Mouse (Mus musculus) skeletal muscle tissue, adult 2 months (tissue): ENCODE measurements at regions not wholly inside any gene's neighbourhood (a gene's known extent, or its start where the extent isn't known, plus 50 kb on each side); places are given as distances from the start of the nearest gene placed in this dataset.

Experiments
- DNase-seq: peaks from one replicate; pipeline ENCODE4 v3.0.0-alpha.2; 2012; ENCODE audit warnings: low read depth, low spot score

DNA sequence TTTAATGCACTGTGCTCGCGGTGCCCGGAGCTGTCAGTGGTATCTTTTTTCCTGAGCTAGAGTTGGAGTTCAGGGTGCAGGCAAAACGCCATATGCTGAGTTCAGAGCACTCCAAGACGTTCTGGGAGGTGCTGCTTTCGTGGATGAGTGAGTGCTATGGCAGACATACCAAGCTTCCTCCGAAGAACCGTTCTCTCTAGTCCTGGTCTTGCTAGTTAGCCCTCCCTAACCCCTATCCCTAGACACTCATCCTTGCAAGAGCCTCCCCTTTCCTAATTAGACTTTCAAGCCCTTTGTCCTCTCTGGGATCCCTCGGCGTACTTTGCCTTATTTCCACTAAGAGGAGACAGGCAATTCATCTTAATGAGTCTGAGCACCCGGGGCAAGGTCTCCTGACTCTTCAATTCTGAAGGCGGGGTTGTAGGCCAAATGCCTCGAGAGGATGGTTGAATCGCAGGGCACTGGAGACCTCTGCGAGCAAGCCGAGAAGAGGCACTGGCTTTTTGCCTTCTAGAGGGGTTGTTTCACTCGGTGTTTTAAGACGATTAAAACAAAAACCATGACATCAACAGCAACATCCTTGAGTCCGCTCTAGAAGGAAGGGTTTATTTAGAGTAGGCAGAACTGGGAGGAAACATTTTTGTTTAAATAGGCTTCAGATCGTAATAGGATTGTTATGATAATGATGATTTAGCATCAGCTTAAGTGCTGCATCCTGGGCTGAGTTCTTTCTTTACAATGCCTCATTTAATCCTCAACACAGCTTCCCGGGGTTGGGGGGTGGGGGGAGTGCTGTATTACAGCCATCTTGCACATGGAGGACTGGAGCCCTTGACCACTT, 243.6 kb downstream of the Ndfip2 start:
- DNase-seq, result no peak

DNA sequence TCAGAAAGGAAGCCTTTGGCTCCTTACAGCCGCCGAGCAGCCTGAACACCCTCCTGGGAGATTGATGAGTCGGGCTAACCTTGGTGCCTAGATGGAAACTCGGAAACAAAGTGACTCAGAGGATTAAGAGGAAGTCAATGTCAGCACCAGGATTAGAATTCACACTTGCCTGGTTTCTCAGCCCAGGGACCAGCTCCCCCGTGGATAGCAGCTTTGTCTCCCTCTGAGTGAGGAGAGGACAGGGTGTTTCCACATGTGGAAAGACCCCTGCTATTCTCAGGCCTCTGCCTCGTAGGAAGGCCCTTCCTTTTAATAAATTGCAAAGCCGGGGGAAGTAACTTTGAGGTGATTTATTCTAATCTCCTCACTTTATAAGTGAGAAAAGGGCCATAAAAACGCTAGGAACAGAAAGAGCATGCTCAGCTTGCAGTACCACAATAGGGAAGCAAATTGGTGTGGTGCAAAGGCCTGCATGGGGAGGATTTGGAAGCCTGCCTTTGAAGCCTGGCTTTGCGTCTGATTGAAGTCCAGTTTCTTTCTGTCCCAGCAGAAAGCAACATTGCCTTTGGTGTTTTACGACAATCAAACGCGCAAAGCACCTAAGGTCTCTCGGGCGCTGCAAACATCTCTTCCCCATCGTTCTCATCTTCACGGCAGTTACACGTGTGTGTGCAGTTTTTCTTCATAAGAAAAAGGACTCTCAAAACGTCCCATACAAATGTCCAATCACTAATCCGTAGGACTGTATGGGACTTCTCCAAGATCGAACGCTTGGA, 242.8 kb downstream of the Ndfip2 start:
- no peak for DNase-seq

DNA sequence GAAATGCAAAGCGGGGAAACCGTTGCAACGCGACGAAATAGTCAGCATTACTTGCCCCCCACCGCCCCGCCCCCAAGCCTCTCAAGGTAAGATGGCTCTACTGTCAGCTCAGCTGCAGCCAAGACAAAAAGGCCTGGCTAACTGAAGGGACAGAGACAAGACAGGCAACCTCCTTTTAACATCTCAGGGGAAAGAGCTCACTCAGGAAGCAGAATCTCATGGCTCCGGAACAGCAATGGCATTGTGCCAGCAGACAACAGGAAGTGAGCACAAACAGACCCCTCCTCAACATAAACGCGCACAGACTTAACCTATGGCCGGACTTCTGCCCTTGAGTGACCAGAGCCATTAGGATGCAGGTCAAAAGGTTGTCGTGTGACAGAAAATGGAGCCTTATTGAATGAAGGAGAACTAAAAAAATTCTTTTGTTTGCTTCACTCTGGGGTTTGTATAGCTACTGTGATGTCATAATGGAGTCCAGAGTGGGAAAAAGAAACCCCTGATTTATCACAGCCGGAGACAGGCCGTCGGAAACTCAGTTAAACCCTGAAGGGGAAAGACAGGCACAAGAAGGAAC, 241.0 kb downstream of the Ndfip2 start:
- DNase-seq, result no peak

DNA sequence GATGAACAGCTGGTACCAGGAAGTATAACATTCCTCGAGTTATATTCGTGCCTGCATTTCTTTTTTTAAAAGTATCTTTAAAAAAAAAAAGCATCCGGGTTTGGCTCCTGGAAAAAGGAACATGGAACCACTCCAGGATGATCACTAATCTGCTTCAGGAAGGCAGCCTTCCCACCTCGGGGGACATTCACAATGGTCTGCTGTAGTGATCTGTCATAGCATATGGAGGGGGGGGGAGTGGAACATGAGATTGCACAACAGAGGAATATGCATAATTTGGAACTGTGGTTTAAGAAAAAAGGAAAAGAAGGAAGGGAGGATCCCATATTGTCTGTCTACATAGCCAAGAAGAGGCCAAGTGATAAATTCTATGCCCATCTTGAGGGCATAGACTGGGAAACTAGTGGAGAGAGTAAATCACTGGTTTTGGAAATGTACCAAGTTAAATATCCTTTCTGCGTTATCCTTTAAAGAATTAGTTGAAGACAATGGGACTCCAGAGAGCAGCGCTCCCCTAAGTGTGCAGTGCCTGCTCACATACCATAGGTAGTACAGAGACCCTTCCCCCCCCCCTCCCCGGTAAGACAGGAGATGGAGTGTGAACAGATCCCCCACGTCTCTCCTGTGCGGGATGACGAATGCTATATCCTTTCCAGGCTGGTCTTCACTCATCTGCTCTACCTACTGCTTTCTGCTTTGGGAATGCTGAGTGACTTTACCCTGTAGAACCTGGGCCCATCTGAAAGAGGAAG, 240.0 kb downstream of the Ndfip2 start:
- no peak for DNase-seq

DNA sequence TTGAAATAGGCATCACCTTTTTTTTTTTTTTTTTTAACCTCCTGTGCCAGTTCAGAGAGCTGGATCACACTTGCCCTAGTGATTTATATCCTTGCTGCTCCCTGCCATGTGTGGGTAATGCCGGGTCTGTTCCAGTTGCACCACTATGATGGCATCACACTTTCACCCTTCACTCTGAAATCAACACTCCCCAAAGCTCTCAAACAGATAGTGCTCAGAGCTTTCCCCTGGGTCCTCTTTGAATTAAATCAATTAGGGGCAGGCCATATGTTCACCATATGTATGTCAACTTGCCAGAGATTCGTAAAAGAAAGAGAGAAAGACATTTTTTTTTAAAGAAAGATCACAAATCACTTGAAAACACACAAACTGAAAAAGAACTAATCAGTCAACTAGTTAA, 236.8 kb downstream of the Ndfip2 start:
- no peak for DNase-seq

DNA sequence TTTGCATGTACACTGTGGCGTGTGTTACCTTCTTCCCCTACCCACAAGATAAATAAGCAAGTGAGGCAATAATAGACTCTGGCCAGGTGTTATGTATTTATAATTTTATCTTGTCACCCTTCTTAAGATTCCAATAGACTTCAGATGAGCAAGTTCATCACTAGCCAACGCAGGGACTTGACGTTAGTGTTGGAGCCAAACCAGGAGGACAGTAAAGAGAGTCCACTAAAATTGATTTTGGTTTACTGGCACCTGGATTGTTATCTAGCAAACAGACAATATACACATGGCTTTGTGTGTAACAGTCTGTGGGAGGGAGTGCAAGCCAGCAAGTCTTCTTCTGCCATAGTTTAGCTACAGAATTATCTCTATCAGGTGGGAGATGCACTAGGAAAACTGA, 236.0 kb downstream of the Ndfip2 start:
- no peak for DNase-seq

DNA sequence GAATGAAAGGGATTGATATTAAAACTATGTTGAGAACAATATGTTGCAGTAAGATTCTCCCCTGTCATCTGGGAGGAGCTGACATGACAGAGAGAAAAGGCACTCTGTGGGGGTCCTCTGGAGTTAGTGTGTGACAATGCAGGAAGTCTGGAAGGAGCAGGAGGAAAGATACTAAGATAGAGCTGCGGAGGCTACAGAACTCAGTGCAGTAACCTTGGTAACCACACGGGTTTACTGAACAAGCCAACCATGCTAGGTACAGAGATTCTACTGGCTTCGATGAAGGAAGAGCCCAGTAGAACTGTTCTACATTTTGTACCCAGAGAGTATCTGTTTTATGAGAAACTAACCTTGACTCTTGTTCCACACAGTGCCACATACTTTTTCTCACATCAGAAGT, 231.8 kb downstream of the Ndfip2 start:
- DNase-seq, result no peak

DNA sequence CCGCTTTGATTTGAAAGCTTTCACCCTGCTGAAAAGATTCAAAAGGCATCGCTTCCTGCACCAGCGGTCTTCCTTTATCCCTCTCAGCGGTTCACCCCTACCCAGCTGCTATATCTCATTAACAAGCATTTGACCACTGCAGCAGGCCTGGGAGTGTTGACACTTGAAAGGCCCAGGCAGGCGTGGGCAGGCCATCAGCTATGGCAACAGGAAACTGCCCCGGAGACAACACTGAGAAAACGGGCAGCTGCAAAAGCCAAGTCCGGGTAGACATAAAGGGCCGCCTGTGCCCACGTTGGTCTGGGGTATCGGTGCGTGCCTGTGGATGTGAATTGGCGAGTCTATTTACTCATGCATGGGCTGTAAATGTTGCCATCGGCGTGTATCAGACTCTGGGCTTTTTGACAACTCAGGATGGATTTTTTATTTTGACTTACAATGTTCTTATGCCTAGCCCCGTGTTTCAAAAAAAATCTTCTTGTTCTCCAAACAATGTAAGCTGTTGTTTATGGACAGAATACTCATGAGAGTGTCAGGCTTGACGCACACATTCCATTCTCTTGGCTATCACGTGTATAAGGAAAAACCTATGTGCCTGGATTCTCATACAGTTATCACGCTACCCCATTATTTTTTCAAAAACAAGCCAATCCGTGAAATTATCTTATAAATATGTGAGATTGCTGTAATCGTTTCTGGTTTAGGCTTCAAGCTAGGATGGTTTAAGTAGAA, 225.1 kb downstream of the Ndfip2 start:
- no peak for DNase-seq

DNA sequence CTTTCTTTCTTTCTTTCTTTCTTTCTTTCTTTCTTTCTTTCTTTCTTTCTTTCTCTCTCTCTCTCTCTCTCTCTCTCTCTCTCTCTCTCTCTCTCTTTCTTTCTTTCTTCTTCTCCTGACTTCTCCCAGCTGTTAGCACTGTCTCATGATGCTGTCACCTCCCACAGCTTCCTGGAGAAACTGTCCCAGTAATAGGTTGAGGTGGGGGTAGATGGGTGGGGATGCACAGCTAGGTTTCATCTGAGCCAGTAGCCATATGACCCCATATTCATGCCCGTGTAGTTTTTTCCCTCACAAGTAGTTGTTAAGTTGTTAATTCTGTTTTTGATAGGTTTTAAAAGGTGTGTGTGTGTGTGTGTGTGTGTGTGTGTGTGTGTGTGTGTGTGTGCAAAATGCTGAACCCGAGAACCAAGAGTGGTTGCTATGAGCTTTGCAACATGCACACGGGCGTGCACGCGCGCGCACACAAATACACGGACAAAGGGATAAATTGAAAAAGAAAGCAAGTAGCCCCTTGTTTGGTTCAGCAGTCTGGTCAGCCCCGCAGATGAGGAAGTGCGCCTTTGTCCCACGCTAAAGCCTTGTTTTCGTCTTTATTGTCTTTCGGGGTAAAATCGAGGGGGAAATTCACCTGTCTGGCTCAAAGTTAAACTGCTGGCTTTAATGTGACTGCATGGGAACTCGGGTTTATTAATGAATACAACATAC, 224.4 kb downstream of the Ndfip2 start:
- DNase-seq, result no peak

DNA sequence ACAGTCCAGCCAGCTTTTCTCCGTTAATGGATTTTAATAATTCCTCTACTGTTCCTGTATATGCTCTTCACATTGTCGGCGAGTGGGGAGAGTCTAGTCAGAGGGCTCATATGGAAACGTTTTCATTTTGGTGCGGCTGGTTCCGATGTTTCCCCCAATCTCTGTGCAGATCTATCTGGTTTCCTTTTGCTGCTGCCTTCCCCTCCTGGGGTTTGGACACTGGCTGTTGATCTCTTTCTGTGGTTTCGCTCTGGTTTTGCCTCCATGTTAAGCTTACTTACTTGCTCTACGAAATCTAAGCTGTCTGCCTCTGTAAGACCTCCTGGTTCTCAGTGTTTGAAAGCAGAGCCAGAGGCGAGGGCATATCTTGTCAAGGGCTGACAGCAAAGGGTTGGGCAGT, 221.7 kb downstream of the Ndfip2 start:
- no peak for DNase-seq

DNA sequence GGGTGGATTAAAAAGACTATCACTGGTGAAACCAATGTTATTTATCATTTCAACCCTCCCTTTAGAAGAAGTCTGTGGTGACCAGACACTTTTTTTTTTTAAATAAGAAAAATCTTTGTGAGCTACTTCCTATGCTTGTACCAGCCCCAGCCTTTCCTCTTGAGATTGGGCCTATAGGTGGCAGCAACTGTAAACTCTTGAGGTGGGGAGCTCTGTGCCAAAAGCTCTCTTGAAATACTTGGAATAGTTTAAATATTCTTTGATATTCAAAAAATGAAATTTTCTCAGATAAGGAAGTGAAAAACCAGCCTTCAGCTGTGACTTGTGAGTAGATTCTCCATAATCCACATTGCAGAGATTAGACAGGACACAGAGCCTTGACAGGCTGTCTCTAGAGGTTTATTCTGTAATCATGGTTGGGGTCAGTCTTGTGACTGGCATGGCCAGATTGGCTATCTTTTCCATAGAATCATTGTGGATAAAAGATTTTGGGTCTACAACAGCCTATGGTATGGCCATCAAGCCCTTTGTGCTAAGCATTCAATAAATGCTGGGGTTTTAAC, 216.7 kb downstream of the Ndfip2 start:
- no peak for DNase-seq

DNA sequence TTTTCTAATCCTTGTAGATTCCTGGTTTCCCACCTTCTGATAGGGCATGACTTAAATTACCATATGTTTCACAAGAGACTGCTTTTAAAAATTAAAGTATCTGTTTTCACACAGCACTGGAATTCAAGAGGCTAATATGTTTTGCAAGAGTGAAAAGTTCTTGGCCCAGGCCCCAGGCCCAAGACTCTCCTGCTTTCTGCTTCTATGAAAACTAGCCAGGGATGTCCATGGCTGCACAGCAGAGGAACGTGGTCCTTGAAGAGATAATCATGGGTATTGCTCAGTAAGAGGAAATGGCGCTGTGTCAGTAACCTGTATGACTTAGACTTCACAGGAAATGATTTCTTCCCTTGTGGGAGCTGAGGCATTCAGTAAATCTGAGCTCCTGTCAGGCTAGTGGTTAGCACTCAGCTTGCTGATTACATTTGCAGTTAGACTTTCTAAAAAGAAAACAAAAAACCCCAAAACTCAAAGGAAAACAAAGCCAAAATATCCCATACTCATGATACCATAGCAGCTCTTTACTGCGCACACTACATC, 190.6 kb downstream of the Ndfip2 start:
- no peak for DNase-seq

DNA sequence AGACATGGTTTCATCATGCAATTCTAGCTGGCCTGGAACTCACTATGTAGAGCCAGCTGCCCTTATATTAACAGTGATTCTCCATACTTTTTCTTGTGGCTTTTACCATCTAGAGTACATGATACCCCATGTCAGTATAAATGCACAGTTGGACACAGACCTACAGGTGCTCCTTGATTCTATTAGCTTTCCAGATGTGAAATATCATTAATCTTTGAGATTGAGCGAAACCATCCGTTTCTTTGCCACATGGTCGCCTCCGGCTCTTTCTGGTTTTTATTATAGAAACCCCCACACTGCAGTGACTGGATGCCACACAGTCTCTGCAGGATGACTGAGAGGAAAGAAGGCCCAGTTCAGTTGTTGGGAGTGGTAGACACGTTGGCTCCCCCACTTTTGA, 188.7 kb downstream of the Ndfip2 start:
- DNase-seq, result no peak

DNA sequence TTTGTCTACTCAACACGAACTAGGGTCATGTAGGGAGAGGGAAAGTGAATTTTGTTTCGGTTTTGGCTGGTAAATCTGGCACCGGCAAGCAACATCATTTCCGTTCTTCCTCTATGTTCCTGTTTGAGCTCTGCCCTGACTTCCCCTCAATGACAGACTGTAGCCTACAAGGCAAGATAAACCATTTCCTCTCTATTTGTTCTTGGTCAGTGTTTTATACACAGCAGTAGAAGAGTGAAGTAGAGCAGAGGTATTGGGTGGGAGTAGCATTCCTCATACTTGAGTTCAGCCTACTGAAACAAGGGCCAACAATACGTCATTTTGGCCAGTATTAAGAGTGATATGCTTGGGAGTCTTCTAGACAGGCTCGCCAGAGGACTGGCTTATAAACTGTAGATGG, 177.0 kb downstream of the Ndfip2 start:
- DNase-seq, result peak; percentile 25

DNA sequence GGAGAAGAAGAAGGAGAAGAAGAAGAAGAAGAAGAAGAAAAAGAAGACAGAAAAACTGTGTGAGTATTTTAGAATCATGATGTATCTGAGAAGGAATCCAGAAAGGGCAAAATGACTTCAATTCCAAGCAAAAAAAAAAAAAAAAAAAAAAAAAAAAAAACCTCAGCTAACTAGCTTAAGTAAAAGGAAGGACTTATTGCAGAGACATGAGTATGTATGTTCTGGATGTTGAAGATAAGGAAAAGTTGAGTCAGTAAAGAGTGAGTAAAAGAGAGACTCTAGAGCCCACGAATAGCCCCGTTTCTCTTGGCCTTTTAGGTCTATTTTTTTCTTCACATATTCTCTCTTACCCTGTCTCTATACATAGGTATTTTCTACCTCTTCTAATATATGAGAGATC, 175.1 kb downstream of the Ndfip2 start:
- DNase-seq, result no peak

DNA sequence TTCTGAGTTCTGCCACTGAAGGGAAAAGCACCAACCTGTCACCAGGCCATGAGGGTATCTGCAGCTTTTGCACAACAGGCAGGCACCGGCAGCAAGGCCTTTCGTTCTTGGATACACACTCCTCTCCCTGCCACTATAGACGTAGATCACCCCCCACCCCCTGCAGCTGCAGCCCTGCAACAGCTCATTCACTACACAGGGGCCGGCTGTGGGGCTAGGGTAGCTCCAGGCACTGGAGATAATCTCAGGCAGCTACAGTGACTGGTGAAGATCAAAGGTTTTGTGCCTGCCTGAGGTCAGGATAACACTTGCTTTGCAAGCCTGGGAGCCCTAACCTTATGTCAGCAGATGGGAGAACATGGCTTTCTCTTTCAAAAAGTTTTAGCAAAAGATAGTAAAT, 174.3 kb downstream of the Ndfip2 start:
- no peak for DNase-seq

DNA sequence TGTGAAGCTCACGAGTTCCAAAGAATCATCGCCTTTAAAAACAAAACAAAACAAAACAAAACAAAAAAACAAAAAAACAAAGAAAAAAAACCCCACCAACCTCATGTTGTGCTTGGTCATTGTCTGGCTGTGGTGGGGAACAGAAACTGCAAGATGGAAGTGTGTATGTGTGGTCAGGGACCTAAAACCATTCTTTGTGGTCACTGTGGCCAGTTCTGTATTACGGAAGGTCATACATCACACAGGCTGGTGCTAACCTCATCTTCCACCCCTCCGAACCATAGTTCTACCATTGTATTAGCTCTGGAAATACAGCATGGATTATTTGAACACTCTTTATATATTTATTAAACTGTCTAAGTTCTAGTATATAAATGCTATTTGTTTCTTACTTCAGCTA, 173.2 kb downstream of the Ndfip2 start:
- no peak for DNase-seq

DNA sequence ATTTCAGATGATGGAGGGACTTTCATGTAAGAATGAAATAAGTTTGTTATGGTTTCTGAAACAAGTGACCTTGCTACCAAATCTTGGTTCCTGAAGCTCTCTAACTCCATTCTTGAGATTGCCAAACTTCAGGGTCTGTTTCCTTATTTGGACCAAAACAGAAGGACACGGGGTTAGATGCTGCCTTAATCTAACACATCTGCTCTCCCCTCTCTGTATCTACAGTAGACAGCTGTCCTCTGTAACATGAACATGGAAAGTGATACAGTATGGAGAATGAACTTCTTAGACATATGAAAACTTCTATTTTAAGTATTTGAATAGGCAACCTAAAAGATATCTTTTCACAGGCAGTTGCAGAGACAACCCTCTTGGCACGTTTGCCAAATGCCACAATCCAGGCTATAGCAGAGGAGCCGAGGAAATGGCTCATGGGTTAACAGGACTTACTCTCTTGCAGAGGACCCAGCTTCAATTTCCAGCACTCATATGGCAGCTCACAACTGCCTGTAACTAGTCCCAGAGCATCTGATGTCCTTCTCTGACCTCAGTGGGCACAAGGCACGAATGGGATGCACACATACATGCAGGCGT, 171.4 kb downstream of the Ndfip2 start:
- DNase-seq, result no peak

DNA sequence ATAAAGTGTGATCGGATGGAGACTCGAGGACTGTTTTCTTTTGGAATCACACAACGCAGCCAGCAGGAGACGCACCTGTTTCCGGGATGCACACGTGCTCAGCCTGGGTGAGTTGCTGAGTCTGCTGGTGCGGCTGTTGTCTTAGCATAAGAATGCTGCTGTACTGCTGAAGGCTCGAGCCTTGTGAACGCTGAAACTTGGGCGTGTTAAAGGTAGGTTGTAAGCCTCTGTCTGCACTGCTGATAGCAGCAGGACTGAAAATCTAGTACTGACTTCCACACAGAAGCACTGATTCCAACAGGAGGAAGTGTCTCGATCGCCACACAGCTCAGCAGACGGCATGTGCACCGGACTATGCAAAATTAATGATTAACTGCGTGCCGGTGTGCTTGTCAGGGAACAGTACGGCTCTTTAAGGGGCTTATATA, 169.1 kb downstream of the Ndfip2 start:
- no peak for DNase-seq
